Mouse (Mus musculus): ENCODE data around the gene Cdkn2a. TPM values are rescaled to one million over a fixed set of nuclear protein-coding genes. Genes with fewer than 3 reads are reported as not detected.
A peak's percentile ranks its signal among the peaks of the same experiment; 100 is the strongest.

Gene Cdkn2a
- 1.6 and 1.8 TPM in 2 replicates for total RNA-seq (2021)
- long read RNA-seq, result 0 reads

DNA sequence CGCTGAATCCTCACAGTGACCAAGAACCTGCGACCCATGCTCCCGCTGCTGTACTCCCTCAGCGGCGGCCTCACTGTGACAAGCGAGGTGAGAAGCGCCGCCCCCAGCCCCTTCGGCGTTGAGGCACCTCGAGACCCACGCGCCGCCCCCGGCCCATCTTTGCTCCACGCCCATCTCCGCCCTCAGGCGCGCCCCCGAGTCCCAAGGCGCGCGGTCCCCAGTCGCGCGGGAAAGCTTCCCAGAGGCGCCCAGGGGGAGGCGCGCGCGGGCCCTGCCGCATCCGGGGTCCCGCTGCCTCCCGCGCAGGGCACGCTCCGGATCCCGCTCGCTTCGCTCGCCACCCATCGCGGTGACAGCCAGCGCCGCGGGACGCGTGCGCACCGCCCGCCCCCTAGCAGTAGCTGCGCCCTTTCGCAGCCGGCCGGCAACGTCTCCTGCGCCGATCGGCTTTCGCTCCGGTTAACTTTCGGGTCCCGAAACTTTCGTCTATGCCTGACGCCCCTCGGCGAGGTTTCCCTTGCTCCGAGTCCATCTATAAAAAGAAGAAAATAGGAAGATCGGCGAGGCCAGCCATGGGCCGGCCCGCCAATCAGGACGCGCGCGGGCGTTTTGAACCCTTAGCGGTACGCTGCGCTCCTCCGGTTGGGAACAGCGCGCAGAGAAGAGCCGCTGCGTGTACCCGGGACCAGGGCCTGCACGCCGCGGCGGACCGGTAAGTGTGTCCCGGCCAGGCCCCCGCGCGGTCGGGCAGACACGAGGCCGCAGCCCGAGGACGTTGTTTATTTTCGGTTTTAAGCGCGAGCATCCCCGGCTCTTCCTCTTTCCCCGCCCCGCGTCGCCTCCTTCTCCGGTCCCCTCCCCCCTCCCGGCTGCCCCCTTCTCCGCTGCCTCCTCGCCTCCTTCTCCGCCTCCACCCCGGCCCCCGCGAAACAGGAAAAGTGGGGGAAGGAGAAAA is at the start of gene Cdkn2a:
Gene Cdkn2a, minus strand, starts transcription at position 168 of the 955 bp plus-strand sequence.
- DNase-seq, result peak; percentile 75

- peak; percentile 20 for DNase-seq
Observed at GRCm38 (mm10) chr4:89313461-89313860, 19.0 kb upstream of the Cdkn2a start.

- DNase-seq, result peak; percentile 97
Observed at GRCm38 (mm10) chr4:89310491-89311254, 16.2 kb upstream of the Cdkn2a start, which contains the start of gene Cdkn2b. Gene Cdkn2b, minus strand, starts transcription at chr4:89311039.

DNA sequence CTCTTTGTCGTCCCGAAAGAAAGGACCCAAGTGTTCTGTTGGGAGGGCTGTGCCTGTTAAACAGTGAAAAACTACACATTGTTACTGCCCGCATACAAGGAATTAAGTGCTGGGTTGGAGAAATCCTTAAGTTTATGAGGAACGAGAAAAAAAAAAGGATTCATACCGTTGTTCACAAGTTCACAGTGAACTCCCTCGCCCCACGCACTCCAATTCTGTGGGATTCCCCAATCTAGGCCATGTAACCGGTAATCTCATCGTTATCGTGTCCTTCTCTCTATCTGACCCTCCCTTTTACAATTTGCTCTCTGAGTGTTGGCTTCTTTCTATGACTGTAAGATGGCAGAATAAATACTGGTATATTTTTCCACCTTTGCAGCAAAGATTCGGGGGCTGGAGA is 15.5 kb upstream of the Cdkn2a start:
- DNase-seq, result no peak

DNA sequence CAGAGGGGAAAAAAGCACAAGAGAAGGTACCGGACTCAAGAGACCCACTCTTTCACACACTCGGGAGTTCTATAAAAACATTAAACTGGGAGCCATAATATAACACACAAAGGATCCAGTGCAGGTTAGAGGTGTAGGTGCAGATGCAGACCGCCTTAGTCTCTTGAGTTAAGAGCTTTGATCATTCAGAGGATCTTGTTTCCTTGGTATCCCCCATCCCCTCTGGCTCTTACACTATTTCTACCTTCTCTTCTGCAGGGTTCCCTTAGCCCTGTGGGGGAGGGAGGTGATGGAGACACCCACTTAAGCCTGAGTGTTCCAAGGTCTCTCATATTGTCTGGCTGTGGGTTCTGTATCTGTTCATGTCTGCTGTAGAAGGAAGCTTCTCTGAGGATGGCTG is 13.5 kb upstream of the Cdkn2a start:
- no peak for DNase-seq

GRCm38 (mm10) chr4:89306798-89307365 is 12.4 kb upstream of the Cdkn2a start:
- DNase-seq, result no peak

DNA sequence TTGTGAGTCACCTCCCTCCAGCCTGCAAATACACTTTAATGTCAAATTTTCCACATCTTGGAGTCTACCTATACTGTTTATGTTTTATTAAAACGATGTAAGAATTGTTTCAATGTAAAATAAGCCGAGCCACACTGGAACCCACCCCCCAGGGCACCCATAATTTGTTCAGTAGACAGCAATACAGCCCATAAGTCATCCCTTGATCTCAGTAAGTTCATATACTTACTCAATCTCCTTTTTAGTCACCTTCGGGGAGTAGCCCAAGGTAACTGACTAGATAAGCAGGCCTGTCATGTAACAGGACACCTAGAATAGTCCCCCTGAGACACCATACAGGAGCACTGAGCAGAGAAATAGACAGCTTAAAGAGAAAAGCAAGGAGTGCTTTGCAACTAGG is 11.2 kb upstream of the Cdkn2a start:
- DNase-seq, result no peak

DNA sequence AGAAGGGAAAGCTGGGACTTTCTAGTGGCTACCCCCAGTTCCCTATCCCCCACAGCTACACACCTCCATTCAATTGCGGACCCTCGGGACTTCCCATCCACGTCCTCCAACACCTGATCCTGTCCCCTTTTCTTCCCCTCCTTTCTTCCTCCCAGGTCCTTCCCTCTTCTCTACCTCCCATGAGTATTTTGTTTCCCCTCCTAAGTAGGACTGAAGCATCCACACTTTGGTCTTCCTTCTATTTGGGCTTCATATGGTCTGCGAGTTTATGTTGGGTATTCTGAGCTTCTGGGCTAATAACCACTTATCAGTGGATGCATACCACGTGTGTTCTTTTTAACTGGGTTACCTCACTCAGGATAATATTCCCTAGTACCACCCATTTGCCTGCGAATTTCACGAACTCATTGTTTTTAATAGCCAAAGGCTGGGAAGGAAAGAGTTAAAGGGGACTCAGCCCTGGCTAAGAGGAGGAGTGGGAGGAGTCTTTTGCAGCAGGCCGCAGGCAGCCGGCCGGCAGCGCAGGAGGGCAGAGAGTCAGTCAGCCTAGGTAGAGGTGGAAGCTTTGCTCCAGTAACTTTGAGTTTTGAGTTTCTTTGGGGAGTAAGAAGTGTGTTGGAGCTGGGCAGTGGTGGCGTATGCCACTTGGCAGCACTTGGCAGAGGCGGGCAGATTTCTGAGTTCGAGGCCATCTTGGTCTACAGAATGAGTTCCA is 9.0 kb upstream of the Cdkn2a start:
- no peak for DNase-seq

DNA sequence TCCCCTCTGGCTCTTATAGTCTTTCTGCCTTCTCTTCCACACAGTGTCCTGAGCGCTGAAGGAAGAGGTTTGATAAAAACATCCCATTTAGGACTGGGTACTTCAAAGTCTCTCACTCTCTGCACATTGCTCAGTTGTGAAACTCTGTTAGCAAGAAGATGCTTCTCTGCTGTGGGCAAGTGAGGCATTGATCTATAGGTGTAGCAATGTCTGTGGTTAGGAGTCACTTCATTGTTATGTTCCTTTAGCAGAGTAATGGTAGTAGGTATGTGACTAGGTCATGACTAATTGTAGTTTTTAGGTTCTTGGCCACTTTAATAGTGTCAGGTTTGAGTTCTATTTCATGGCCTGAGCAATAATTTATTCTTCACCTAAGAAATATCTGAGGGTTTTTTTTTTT is 7.7 kb upstream of the Cdkn2a start:
- DNase-seq, result no peak

DNA sequence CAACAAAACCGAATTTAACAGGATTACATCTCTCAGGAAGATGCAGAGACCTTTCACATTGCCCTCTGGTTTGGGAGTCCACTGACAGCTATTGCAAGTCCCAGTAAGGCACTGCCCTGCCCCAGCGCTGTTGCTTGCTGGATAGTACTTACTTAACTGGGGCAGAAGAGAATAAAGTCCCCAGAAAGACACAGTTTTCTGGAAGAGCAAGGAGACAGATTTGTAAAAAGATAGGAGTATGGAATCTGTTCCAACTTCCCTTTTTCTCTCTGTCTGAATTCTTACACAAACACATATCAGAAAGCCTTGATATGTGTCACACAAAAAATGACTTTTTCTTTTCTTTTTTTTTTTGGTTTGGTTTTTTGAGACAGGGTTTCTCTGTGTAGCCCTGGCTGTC is 5.3 kb upstream of the Cdkn2a start:
- DNase-seq, result no peak

DNA sequence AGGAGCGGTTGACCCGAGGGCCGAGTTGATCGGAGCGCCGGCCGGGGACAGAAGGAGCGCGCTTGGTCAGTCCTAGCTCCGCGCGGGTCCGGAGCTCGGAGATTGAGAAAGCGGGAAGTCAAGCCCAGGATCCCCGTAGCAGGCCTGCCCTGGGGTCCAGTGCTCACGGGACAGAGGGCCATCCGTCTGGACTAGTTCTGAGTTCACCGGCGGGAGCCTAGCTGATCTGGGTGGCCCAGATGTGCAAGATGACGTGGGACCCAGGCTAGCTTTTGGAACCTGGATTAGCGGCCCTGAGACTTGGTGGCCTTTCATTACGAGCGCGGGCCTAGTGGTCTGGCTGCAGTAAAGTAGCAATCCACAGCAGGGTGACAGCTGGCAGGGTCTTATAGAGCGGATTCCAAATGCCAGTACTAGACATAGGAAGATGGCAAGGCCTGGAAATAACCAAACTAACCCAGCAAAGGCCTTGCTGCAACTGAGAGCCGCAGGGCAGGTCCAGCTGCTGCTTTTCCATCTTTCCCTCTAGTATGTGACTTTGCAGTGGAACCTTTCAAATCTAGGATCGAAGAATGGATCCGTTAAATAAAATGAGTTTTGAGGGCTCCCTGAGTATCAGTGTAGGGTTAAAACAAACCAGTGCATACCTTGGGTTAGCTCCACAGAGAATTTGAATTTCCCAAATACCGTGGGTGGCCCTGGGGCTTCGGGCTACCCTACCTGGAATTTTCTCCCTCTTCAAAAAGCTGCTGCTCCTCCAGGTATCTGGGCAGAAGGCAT is 1.2 kb upstream of the Cdkn2a start:
- DNase-seq, result no peak

DNA sequence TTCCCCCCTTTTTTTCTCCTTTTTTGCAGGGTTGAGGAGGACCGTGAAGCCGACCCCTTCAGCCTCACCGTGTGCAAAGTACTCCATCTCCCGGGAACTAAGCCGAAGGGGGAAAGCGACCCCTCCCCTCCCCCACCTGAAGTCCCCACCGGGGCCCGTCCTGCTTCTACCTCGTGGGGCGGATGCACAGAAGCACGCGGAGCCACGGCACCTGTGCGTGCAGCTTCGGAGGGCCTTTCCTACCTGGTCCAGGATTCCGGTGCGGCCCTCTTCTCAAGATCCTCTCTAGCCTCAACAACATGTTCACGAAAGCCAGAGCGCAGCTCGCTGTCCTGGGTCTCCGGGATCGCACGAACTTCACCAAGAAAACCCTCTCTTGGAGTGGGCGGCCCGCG is 365 bp downstream of the Cdkn2a start:
- DNase-seq, result no peak

DNA sequence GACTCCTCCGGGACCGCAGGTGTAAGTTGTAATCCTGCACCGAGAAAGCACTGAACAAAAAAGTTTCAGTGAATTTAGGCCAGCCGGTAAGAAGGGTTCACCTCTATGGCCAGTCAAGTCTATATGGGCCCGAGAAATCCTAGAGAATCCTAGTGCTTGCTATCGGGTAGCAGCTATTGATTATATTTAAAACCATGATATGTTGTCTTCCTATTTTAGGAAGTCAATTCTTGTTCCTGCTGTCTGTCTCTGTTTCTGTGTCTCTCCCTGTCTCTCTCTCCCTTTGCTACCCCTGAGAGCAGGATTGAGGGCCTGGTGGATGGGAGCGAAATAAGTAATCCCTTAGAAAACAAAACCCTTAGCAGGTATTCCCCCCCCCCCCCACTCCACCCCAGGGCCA is 937 bp downstream of the Cdkn2a start:
- no peak for DNase-seq

- DNase-seq, result no peak
Observed at GRCm38 (mm10) chr4:89289028-89289427, 5.4 kb downstream of the Cdkn2a start.

DNA sequence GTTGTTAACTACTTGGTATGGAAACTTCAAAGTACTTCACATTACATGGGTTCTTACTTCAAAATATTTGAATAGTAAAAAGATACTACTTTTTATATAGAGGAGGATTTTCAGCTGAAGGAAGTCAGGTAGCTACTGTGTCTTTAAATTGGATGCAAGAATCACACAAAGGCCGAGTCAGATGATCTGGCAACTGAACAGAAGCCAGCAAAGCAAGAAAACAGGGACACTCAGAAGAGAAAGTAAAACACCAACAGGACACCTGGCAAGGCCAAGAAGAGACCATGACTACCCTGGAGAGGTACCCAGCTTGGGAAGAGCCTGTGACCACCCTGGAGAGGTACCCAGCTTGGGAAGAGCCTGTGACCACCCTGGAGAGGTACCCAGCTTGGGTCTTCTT is 7.9 kb downstream of the Cdkn2a start:
- DNase-seq, result no peak

DNA sequence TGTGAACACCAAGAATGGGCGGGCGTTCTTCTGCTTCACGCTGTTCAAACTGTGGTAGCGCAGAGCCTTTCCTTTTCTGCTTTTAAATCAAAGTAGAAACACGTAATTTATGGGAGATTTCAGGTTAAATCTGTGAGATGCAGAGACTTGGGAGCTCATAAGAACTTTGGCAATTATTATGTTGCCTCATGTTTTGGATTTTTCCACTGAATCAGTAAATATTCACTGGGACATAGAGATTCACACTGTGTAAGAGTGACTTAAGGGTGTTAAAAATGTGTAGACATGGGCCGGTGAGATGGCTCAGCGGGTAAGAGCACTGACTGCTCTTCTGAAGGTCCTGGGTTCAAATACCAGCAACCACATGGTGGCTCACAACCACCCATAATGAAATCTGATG is 8.8 kb downstream of the Cdkn2a start:
- no peak for DNase-seq

DNA sequence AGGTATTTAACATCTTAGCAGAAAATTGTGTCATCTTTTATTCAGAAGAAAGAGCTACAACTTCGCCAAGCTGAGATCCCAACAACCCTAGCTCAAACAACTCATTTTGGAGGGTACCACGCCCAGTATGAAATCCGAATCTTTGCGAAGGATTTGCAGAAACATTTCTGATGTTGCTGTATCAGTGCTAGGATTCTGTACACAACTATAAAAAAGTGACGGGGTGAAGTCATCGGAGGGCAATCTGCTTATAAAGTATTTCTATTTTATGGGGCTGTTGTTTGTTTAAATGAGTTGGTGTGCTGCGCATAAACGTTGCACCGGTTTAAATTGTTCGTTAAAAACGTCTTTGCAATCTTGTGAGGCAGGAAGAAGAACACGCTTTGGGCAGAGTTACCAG is 11.8 kb downstream of the Cdkn2a start:
- no peak for DNase-seq

- DNase-seq, result peak; percentile 34
Observed at GRCm38 (mm10) chr4:89282036-89282566, 12.4 kb downstream of the Cdkn2a start.

- no peak for DNase-seq
Observed at GRCm38 (mm10) chr4:89281236-89281635, 13.2 kb downstream of the Cdkn2a start.

DNA sequence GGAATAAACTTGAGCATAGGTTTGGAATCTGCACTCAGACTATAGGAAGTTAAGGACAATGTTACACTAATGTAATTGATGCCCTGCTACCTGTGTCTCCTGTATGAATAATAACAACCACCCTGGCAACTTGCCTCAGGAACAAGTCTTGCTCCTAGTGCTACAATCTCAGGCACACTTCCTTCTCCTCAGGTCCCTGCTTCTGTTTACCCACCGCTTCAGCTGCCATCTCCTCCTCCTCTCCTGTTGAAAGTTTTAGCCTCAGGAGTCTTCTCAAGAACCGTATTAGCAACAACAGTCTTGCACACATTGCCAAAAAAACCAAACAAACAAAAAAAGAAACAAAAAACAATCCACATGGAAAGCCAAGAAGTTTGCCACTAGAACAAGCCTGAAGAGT is 14.8 kb downstream of the Cdkn2a start:
- DNase-seq, result no peak

DNA sequence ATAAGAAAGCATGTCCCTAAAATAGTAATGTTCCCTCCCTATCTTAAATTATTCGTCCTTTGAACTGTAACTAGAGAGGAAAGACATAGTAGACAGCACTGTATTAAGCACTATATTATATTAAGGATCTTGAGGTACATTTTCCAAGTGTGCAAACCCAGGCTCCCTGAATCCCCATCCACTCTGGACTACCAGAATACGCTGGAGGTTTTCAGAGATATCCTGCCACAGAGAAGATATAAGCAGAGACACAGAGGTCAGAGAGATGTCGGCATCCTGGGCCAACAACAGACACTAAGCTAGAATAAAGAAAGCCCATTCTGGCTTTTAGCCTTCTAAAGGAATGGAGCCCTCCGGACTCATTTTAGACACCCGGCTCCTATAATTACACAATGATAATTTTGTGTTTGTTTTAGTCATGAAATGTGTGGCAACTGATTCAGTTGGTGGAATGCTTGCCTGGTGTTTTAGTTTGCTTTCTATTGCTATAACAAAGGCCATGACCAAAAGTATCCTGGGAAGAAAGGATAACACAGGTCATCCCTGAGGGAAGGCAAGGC is 17.0 kb downstream of the Cdkn2a start:
- no peak for DNase-seq

All from adrenal gland, postnatal 25 days (tissue).